Mouse (Mus musculus) neural tube, embryonic 10.5 days (tissue): ENCODE results near the gene Trim11.
A peak's percentile ranks its signal among the peaks of the same experiment; 100 is the strongest.

Source experiments
- DNase-seq: peaks from one replicate; pipeline ENCODE4 v3.0.0-alpha.2; 2017; ENCODE audit warnings: low spot score; ENCODE audit errors: extremely low spot score

The Trim11 gene

DNA sequence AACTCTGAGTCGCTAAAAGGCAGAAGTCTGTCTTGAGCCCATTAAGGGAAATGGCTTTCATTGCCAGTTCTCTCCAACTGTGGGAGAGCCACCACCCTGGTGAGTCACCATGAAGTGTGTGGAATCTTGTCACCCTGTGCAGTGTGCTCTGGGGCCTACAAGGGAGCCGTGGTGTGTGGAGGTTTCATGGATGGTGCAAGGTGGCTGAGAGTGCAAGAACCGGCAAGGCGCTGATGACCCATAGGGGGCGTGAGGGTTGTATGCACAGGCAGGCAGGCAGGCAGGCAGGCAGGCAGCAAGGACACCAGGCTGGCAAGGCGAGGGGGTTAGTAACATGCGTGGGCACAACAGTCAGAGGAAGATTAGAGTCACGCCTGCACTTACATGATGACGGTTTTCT is 37.2 kb downstream of the Trim11 start:
- peak; percentile 23 for DNase-seq

DNA sequence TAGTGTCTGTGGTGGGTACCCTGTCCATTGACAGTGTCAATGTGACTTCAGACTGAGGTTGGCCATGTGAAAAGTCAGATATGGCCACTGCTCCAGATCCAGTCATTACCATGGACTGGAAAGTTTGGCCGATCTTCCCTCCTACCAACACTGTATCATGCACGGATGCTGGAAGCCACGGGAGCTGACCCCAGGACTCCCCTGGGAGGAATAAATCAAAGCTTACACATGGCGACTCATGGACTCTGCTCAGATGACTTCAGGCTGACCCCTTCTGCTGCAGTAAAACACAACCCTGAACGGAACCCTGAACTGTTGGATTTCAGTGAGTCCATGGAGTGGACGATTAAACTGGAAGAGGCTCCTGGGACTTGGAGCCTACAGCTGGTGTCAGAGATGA is 48.5 kb downstream of the Trim11 start:
- DNase-seq, result peak; percentile 14

DNA sequence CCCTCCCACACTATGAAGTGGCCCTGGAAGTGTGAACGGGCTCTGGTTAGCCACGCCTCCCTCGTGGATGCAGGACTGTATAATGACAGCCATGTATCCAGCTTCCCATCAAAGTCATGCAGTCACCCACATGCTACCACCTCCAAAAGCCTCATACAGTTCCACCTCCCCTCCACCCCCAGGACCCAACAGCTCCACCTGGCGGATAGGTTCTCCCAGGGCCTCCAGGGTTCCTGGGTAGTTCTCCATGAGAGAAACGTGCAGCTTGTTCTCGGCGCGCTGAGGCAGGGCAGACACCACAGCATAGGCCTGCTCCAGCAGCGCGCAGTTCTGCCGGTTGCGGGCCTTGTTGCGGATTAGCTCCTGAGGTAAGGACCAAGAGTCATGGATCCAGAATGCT is 51.1 kb downstream of the Trim11 start:
- DNase-seq, result no peak
